Mouse (Mus musculus): ENCODE results near the gene Cnga2. TPM values are rescaled to one million over a fixed set of nuclear protein-coding genes. Genes with fewer than 3 reads are reported as not detected.

Cnga2 gene
- polyA plus RNA-seq (2014; fragmentation: Illumina TruSeq; extraction: RNeasy Lipid Tissue Mini Kit (QIAGEN cat#74804); ENCODE audit: low replicate concordance) = not detected

GRCm38 (mm10) chrX:71991549-71991948, at the start of gene Cnga2:
TSS of gene Cnga2 (plus strand) at chrX:71991849.

GRCm38 (mm10) chrX:71962073-71963051, 29.3 kb upstream of the Cnga2 start, which contains the start of gene Prrg3:
TSS of gene Prrg3 (plus strand) at chrX:71962624.

DNA sequence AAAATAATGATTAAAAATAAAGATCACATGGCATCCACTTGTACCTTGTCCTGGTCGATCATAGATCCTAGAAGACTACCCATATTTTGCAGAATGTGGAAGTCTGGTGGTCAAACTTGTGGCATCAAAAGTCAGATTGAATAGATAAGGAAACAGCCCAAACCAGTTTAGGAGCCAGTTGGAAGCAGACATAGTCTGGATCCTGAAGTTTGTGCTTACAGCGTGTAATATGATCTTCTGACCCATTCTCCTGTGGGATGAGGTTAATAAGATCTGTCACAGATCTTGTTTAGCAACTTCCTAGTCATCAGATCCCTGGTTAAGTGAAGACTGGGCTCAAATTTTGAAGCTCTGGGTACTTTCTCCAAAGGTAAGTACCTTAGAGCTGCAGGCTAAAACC, 19.0 kb upstream of the Cnga2 start, which contains the start of gene Fate1:
TSS of gene Fate1 (plus strand) at position 301 of the 400 bp plus-strand sequence.

Other genes starting within 250 kb of the Cnga2 start
- 54.4 TPM for gene Vma21, start 175.9 kb upstream of the Cnga2 start, polyA plus RNA-seq (2014; fragmentation: Illumina TruSeq; extraction: RNeasy Lipid Tissue Mini Kit (QIAGEN cat#74804); ENCODE audit: low replicate concordance)
- gene Gm1141, start 70.8 kb upstream of the Cnga2 start, polyA plus RNA-seq (2014; fragmentation: Illumina TruSeq; extraction: RNeasy Lipid Tissue Mini Kit (QIAGEN cat#74804); ENCODE audit: low replicate concordance) = not detected
- 0.52 TPM for gene Prrg3, start 29.2 kb upstream of the Cnga2 start, polyA plus RNA-seq (2014; fragmentation: Illumina TruSeq; extraction: RNeasy Lipid Tissue Mini Kit (QIAGEN cat#74804); ENCODE audit: low replicate concordance)
- gene Fate1, start 18.9 kb upstream of the Cnga2 start, polyA plus RNA-seq (2014; fragmentation: Illumina TruSeq; extraction: RNeasy Lipid Tissue Mini Kit (QIAGEN cat#74804); ENCODE audit: low replicate concordance) = not detected
- not detected for gene Magea4, start 230.2 kb downstream of the Cnga2 start, polyA plus RNA-seq (2014; fragmentation: Illumina TruSeq; extraction: RNeasy Lipid Tissue Mini Kit (QIAGEN cat#74804); ENCODE audit: low replicate concordance)

Data from small intestine, adult 10 weeks (tissue).